ENCODE assay signal across 13 mouse cellular contexts in genomic region chr1:84889330-84890004, GRCm38 (mm10). TPM values are rescaled to one million over a fixed set of nuclear protein-coding genes. Genes with fewer than 3 reads are reported as not detected.
DNase-seq lines count a peak whose midpoint lies in the region; ATAC-seq lines count a peak whose summit lies in the region.
"Had no signal": no experiment of that assay in that cellular context is flagged by ENCODE, and none has a peak within 500 bp of the region (broad histone marks: within the 10 kb centered on the region; RNA-seq: fewer than 3 reads in every experiment).

No protein-coding gene starts in this region.

- peak overlapping the region; percentile 15; the same call in 1 of the 2 replicates for H3K4me2 ChIP-seq in midbrain, embryonic 12.5 days (replicated peaks)
- H3K4me2 ChIP-seq: embryonic facial prominence, embryonic 12.5 days; heart, embryonic 12.5 days; liver, embryonic 11.5 days had no signal

- H3K27me3 ChIP-seq in forebrain, embryonic 10.5 days (ENCODE audit: poor library complexity, severe bottlenecking) = no peaks in the 10 kb centered on the region
- H3K27me3 ChIP-seq in hindbrain, embryonic 10.5 days (ENCODE audit: insufficient read depth, poor library complexity, severe bottlenecking) = no peaks in the 10 kb centered on the region
- H3K27me3 ChIP-seq in midbrain, embryonic 12.5 days = no peaks in the 10 kb centered on the region
- H3K27me3 ChIP-seq: embryonic facial prominence, embryonic 12.5 days; heart, embryonic 12.5 days had no signal

- WGBS in forebrain, embryonic 10.5 days = 43% methylated on average over 8 of the region's 8 CpGs
- 55% methylated on average over 8 of the region's 8 CpGs for WGBS in hindbrain, embryonic 10.5 days
- WGBS in midbrain, embryonic 12.5 days = 34% methylated on average over 8 of the region's 8 CpGs

- ATAC-seq in midbrain, embryonic 12.5 days (ENCODE audit: low FRiP score, low read depth) = peak; percentile 77
- ATAC-seq in monocyte, adult 5-6 weeks (replicated peaks; ENCODE audit: insufficient number of reproducible peaks, low FRiP score, low TSS enrichment, poor library complexity, severe bottlenecking) = no peak

- H3K36me3 ChIP-seq in forebrain, embryonic 10.5 days (replicated peaks) = no peaks in the 10 kb centered on the region
- H3K36me3 ChIP-seq in hindbrain, embryonic 10.5 days = no peaks in the 10 kb centered on the region
- H3K36me3 ChIP-seq in midbrain, embryonic 12.5 days = no peaks in the 10 kb centered on the region
- H3K36me3 ChIP-seq: embryonic facial prominence, embryonic 12.5 days; heart, embryonic 12.5 days had no signal

- peak overlapping the region; percentile 19; the same call in 1 of the 2 replicates for H3K4me3 ChIP-seq in forebrain, embryonic 10.5 days
- peak overlapping the region; percentile 18; the same call in 1 of the 2 replicates for H3K4me3 ChIP-seq in hindbrain, embryonic 10.5 days
- no peak overlapping the region for H3K4me3 ChIP-seq in midbrain, embryonic 12.5 days
- H3K4me3 ChIP-seq: embryonic facial prominence, embryonic 12.5 days; heart, embryonic 12.5 days; layer of hippocampus, adult 2 months had no signal

- H3K4me1 ChIP-seq in forebrain, embryonic 10.5 days = peaks cover 21% of the 10 kb centered on the region
- peaks cover 16% of the 10 kb centered on the region for H3K4me1 ChIP-seq in hindbrain, embryonic 10.5 days (replicated peaks)
- peaks cover 17% of the 10 kb centered on the region for H3K4me1 ChIP-seq in midbrain, embryonic 12.5 days
- H3K4me1 ChIP-seq: embryonic facial prominence, embryonic 12.5 days; heart, embryonic 12.5 days had no signal

- H3K27ac ChIP-seq in forebrain, embryonic 10.5 days = peak overlapping the region; percentile 84
- H3K27ac ChIP-seq in hindbrain, embryonic 10.5 days = peak overlapping the region; percentile 81
- peak overlapping the region; percentile 92 for H3K27ac ChIP-seq in midbrain, embryonic 12.5 days (replicated peaks)
- H3K27ac ChIP-seq: embryonic facial prominence, embryonic 12.5 days; layer of hippocampus, adult 2 months had no signal

- 0 out of 2 replicates have a peak overlapping the region, but pooled peaks have one; percentile 11 for H3K9ac ChIP-seq in midbrain, embryonic 12.5 days (replicated peaks)
- H3K9ac ChIP-seq: embryonic facial prominence, embryonic 12.5 days; heart, embryonic 12.5 days had no signal

- no peak for DNase-seq in forebrain, embryonic 10.5 days (ENCODE audit: extremely low spot score, low spot score)
- DNase-seq in hindbrain, embryonic 10.5 days (ENCODE audit: low spot score) = no peak
- DNase-seq in left cerebral cortex, adult 11 months (ENCODE audit: low spot score) = no peak
- DNase-seq in right cerebral cortex, adult 18-20 months = no peak
- no peak for DNase-seq in kidney, adult 8-10 months
- DNase-seq: cerebellum, adult 9-10 months; gastrocnemius, postnatal 36 days had no signal

- peaks cover 9% of the 10 kb centered on the region; the same call in 1 of the 2 replicates for H3K9me3 ChIP-seq in forebrain, embryonic 10.5 days
- H3K9me3 ChIP-seq in hindbrain, embryonic 10.5 days = peaks cover 4% of the 10 kb centered on the region; the same call in 1 of the 2 replicates
- H3K9me3 ChIP-seq in midbrain, embryonic 12.5 days = no peaks in the 10 kb centered on the region
- H3K9me3 ChIP-seq: embryonic facial prominence, embryonic 12.5 days; heart, embryonic 12.5 days had no signal

RNA-seq across cellular contexts. Expression of gene Slc16a14, which starts 45.5 kb away (rescaled TPM):
- polyA plus RNA-seq in forebrain, embryonic 10.5 days (2016; fragmentation: Nextera tagmentation; extraction: Ambion mirVana) = 0.68 and 1.5 TPM in 2 replicates
- 1.3 and 3.7 TPM in 2 replicates for polyA plus RNA-seq in hindbrain, embryonic 10.5 days (2016; fragmentation: Nextera tagmentation; extraction: Ambion mirVana)
- 12.3 and 15.4 TPM in 2 replicates for polyA plus RNA-seq in midbrain, embryonic 12.5 days (2016; fragmentation: Nextera tagmentation; extraction: Ambion mirVana)
- 0.29 TPM in 1 of 3 replicates, not detected in the others for total RNA-seq in monocyte, adult 5-6 weeks (2017)

RNA-seq across cellular contexts. Expression of gene Trip12, which starts 49.2 kb away (rescaled TPM):
- 79.2 and 87.5 TPM in 2 replicates for polyA plus RNA-seq in forebrain, embryonic 10.5 days (2016; fragmentation: Nextera tagmentation; extraction: Ambion mirVana)
- polyA plus RNA-seq in hindbrain, embryonic 10.5 days (2016; fragmentation: Nextera tagmentation; extraction: Ambion mirVana) = 68.1 and 80.0 TPM in 2 replicates
- 115 and 123 TPM in 2 replicates for polyA plus RNA-seq in midbrain, embryonic 12.5 days (2016; fragmentation: Nextera tagmentation; extraction: Ambion mirVana)
- 180 to 370 TPM (median 226 TPM) in 3 replicates for total RNA-seq in monocyte, adult 5-6 weeks (2017)

RNA-seq across cellular contexts. Expression of gene Fbxo36, which starts 49.8 kb away (rescaled TPM):
- polyA plus RNA-seq in forebrain, embryonic 10.5 days (2016; fragmentation: Nextera tagmentation; extraction: Ambion mirVana) = 10.2 and 11.5 TPM in 2 replicates
- polyA plus RNA-seq in hindbrain, embryonic 10.5 days (2016; fragmentation: Nextera tagmentation; extraction: Ambion mirVana) = 10.8 and 14.5 TPM in 2 replicates
- 9.2 and 10.3 TPM in 2 replicates for polyA plus RNA-seq in midbrain, embryonic 12.5 days (2016; fragmentation: Nextera tagmentation; extraction: Ambion mirVana)
- total RNA-seq in monocyte, adult 5-6 weeks (2017) = 1.5 TPM in 1 of 3 replicates, not detected in the others
